Mouse (Mus musculus) ES-Bruce4 (cell line): ENCODE data around the gene Drg1. TPM values are rescaled to one million over a fixed set of nuclear protein-coding genes. Genes with fewer than 3 reads are reported as not detected.
"Not testable (repeated sequence)": the region's sequence is repeated elsewhere in the genome, so short reads cannot be mapped to it uniquely, and the experiment has no call there.

ENCODE experiments used
- H3K27ac ChIP-seq: 2 replicates; pipeline ENCODE4 v1.5.1; 2012; ENCODE audit warnings: low read length, inconsistent platforms; ENCODE audit not compliant: insufficient read depth
- H3K27me3 ChIP-seq: 2 replicates; pipeline ENCODE4 v1.6.1; 2012; ENCODE audit warnings: mild to moderate bottlenecking, low read length, inconsistent platforms; ENCODE audit not compliant: control insufficient read depth, poor library complexity, insufficient read depth, severe bottlenecking
- H3K36me3 ChIP-seq: 2 replicates; pipeline ENCODE4 v1.6.1; 2012; ENCODE audit warnings: inconsistent platforms, mild to moderate bottlenecking, low read length, moderate library complexity; ENCODE audit not compliant: control insufficient read depth, poor library complexity, insufficient read depth, severe bottlenecking
- H3K4me1 ChIP-seq: one replicate; pipeline ENCODE4 v1.8.1; 2011; ENCODE audit warnings: low read length; ENCODE audit not compliant: control insufficient read depth, insufficient read depth
- H3K4me3 ChIP-seq: 2 replicates; pipeline ENCODE4 v1.5.1; 2011; ENCODE audit warnings: low read depth, mild to moderate bottlenecking, low read length
- H3K9ac ChIP-seq: 2 replicates; pipeline ENCODE4 v1.6.1; 2012; ENCODE audit warnings: low read depth, mild to moderate bottlenecking, inconsistent platforms; ENCODE audit not compliant: poor library complexity, severe bottlenecking
- H3K9me3 ChIP-seq: replicated peaks from 2 replicates; pipeline ENCODE4 v1.6.1; 2012; ENCODE audit warnings: mild to moderate bottlenecking, low read length, inconsistent platforms; ENCODE audit not compliant: control insufficient read depth, poor library complexity, insufficient read depth, severe bottlenecking
- polyA plus RNA-seq: library from polyadenylated mRNA; stranded (reverse); fragments of >200 nt; gene quantifications from 2 replicates; pipeline ENCODE4 v1.2.4, GENCODE M21; 2011; ENCODE audit warnings: low read depth; ENCODE audit not compliant: missing spikeins, insufficient read depth, insufficient read length

Gene Drg1
- polyA plus RNA-seq, 1 experiment: 170 TPM

DNA sequence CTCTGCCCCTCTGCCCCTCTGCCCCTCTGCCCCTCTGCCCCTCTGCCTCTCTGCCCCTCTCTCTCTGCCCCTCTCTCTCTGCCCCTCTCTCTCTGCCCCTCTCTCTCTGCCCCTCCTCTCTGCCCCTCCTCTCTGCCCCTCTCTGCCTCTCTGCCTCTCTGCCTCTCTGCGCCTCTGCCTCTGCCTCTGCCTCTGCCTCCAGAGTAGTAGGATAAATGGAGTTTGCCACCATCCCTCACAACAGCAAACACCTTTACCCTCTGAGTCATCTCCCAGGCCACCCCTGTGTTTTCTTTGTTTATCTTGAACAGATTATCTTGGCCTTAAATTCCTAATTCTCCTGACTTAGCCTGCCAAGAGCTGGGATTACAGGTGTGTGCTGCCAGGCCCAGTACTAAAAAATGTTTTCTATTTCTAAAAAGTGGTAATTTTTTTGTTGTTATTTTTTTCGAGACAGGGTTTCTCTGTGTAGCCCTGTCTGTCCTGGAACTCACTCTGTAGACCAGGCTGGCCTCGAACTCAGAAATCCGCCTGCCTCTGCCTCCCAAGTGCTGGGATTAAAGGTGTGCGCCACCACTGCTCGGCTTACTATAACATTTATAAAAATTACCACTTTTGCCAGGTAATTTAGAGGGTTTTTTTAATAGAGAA, 85.6 kb downstream of the Drg1 start:
- not testable (repeated sequence) for H3K9me3 ChIP-seq, H3K4me3 ChIP-seq

DNA sequence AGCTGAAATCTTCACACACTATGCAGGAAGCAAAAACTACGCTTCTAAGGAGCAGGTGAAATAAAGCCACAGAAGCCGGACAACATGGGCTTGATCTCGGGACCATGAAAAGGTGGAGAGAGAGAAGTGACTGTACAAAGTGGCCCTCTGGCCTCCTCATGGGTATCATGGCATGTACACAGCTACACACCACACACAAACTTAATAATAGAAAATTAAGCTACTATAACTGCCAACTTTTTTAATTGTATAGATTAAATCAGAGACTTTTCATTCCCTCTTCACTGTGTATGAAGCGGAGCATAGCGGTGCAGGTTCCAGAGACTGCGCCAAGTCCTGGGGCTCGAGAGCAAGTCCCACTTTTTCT, 86.5 kb downstream of the Drg1 start:
- H3K27ac ChIP-seq, H3K36me3 ChIP-seq, H3K9ac ChIP-seq, H3K4me3 ChIP-seq, H3K9me3 ChIP-seq, H3K4me1 ChIP-seq, H3K27me3 ChIP-seq: not testable (repeated sequence)

More for the DNA sequence above, 85.6 kb downstream of the Drg1 start:
- not testable (repeated sequence) for H3K27me3 ChIP-seq, H3K9ac ChIP-seq, H3K27ac ChIP-seq, H3K36me3 ChIP-seq, H3K4me1 ChIP-seq

DNA sequence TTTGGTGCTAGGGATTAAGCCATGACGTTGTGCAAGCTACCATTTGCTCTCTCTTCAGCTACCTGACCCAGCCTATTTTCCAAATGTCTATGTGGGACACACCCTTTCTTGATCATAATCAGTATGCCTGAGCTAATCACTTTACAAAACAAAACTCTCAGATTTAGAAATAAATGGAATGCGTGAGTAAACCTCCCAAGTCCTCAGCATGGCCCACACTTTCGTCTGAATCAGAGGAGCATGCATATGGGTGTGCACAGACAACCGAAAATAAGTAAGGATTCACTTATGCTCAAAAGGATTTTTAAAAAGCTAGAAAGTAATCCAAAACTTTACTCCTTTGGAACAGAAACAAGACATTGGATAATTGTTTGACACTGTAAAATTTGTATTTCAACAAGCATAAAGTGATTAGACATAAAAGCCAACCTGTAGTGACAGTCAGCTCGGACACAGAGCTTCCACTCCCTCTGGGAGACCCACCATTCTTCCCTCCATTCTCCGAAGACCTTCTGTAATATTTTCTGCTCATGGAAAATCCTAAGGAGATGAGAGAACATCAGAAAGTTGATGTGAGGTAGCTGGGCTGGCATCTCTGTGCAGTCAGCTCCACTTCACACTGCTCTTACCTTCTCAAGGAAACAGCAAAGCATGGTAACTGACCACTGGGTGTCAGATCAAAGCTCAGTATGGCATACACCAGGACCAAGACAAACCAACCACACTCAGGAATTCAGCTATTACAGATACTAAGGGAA, 87.1 kb downstream of the Drg1 start:
- H3K36me3 ChIP-seq: not testable (repeated sequence)

DNA sequence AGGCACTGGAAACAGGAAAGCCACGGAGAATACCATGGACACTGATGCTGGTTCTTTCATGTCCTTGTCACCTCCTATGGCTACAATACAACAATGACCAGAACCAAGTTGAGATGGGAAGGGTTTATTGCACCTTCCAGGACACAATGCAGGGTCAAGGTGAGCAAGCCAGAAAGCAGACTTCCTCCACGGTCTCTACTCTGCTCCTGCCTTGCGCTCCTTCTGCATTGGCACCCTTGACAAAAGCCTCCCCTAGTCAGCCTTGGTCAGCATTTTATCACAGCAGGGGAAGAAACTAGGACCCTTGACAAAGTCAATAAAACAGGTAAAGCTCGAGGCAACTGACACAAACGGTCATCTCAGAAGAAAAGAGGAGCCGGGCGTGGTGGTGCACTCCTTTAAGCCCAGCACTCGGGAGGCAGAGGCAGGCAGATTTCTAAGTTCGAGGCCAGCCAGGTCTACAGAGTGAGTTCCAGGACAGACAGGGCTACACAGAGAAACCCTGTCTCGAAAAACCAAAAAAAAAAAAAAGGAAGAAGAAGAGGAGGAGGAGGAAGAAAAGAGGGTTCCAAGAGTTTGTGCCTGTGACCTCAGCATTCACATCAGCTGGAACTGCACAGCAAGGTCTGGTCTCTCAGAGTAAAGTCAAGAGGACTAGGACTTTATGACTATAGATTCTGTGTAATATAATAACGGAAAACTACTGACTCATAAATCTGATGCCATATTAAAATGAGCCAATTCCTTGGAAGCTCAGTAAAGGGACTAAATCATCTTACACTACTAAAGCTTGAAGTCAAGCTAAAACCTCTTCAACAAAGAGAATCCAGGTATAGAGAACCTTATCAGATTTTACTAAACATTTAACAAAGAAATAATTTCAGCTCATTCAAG, 92.5 kb downstream of the Drg1 start:
- not testable (repeated sequence) for H3K9me3 ChIP-seq, H3K4me3 ChIP-seq, H3K27me3 ChIP-seq, H3K9ac ChIP-seq, H3K27ac ChIP-seq, H3K36me3 ChIP-seq, H3K4me1 ChIP-seq

More for the DNA sequence above, 87.1 kb downstream of the Drg1 start:
- not testable (repeated sequence) for H3K27me3 ChIP-seq, H3K27ac ChIP-seq, H3K4me1 ChIP-seq, H3K9ac ChIP-seq, H3K9me3 ChIP-seq, H3K4me3 ChIP-seq

DNA sequence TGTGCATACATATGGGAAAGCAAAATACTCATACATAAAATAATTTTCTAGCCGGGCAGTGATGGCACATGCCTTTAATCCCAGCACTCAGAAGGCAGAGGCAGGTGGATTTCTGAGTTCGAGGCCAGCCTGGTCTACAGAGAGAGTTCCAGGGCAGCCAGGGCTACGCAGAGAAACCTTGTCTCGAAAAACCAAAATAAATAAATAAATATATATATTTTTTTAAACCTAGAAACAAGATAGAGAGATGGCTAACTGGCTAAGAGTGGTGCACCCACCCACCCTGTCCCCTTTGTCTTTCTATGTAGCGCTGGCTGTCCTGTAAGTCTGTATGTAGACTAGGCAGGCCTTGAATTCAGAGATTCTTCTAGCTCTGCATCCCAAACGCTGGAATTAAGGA, 93.7 kb downstream of the Drg1 start:
- H3K9ac ChIP-seq, H3K27me3 ChIP-seq, H3K27ac ChIP-seq, H3K36me3 ChIP-seq, H3K4me3 ChIP-seq, H3K4me1 ChIP-seq, H3K9me3 ChIP-seq: not testable (repeated sequence)

DNA sequence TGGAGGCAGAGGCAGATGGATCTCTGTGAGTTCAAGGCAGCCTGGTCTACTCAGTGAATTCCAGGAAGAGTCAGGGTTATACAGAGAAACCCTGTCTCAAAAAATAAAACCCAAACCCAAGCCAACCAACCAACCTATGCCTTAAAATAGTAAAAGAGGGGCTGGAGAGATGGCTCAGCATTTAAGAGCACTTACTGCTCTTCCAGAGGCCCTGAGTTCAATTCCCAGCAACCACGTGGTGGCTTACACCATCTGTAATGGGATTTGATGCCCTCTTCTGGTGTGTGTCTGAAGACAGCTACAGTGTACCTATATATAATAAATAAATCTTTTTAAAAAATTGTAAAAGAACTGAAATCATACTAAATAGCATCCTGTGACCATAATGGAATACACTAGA, 94.3 kb downstream of the Drg1 start:
- not testable (repeated sequence) for H3K9me3 ChIP-seq, H3K9ac ChIP-seq, H3K36me3 ChIP-seq, H3K27me3 ChIP-seq, H3K27ac ChIP-seq, H3K4me3 ChIP-seq, H3K4me1 ChIP-seq

GRCm38 (mm10) chr11:3169042-3169441, 97.2 kb downstream of the Drg1 start:
- H3K4me3 ChIP-seq, H3K27ac ChIP-seq, H3K27me3 ChIP-seq, H3K9ac ChIP-seq, H3K4me1 ChIP-seq, H3K9me3 ChIP-seq, H3K36me3 ChIP-seq: not testable (repeated sequence)

GRCm38 (mm10) chr11:3167571-3168001, 98.6 kb downstream of the Drg1 start:
- not testable (repeated sequence) for H3K27ac ChIP-seq, H3K4me3 ChIP-seq, H3K9me3 ChIP-seq, H3K36me3 ChIP-seq, H3K27me3 ChIP-seq, H3K9ac ChIP-seq, H3K4me1 ChIP-seq

- not testable (repeated sequence) for H3K36me3 ChIP-seq, H3K9me3 ChIP-seq, H3K4me1 ChIP-seq, H3K4me3 ChIP-seq, H3K9ac ChIP-seq, H3K27me3 ChIP-seq, H3K27ac ChIP-seq
Measured at GRCm38 (mm10) chr11:3167129-3167528, 99.1 kb downstream of the Drg1 start.
